Mouse (Mus musculus) lung, postnatal 14 days (tissue): ENCODE results near the gene Olfr628.
"Not testable (repeated sequence)": the region's sequence is repeated elsewhere in the genome, so short reads cannot be mapped to it uniquely, and the experiment has no call there.

Source experiments
- DNase-seq: peaks from one replicate; pipeline ENCODE4 v3.0.0; 2021

Olfr628 gene

GRCm38 (mm10) chr7:103730074-103730473, at the start of gene Olfr628:
Olfr628 (plus strand) TSS chr7:103730374.
- DNase-seq, result no peak

DNA sequence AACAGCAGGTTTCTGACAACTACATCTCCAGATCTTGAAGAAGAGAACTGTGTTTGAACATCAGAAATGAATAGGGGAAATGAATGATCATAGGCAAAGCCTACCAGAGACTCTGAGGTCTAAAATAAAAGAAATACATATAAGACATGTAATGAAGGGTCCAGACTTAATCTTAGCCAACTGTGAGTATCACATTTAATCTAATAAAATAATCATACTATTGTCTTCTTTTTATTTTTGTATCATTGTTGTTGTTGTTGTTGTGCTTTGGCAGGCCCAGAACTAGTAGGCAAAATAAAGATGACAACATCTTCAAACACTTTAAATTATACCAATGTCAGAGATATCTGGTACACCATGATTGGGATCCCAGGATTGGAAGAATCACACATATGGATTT, 47.8 kb upstream of the Olfr628 start, which contains the start of gene Olfr625-ps1:
Gene Olfr625-ps1 (plus strand): TSS at position 301 of the 400 bp plus-strand sequence.
- no peak for DNase-seq

DNA sequence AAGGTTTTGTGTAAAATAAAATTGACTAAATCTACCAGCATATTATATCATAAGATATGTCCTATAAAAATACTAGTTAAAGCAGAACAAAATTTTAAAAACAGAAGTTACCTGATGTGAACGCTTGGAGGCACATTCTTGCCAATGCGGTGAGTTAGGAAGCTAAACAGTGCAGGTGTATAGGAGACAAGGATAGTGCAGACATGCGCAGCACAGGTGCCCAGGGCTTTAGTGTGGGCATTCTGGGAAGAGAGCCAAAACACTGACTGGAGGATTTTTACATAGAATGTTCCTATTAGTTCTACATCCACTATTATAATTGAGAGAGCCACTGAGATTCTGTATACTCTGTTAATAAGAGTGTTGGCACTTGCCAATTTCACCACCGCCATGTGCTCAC, 30.7 kb upstream of the Olfr628 start:
- DNase-seq, result no peak

DNA sequence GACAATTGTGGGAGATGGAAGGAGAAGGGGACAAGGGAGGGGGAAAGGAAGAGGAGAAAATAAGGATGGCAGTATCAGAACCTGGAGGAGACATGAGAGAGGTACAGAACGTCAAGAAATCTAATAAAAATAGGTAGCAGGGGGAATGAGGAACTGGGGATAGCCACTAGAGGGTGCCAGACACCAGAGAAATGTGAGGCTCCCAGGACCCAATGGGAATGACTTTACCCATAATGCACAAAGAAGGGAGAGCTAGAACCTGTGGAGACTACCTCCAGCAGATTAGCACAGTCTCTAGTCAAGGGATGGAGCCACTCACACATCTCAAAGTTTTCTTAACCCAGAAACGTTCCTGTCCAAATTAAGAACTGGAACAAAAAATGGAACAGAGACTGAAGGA, 18.1 kb upstream of the Olfr628 start:
- DNase-seq, result no peak

DNA sequence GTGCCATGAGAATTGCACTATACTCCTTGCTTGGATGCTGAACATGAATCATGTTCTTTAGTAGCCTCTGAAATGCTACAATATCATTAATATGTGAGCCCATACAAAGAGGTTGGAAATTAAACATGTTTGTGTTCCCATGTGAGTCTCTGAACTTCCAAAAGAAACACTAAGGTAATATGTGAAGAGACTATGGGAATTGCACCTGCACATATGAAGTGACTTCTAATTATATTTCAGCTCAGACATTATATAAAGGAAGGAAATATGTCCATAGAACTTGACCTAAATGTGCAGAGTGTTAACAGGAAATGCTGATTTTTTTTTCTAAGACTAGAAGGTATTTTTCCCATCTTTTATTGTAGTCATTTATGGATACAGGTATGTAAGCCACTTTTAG, 15.8 kb upstream of the Olfr628 start, which contains the start of gene Olfr243:
Gene Olfr243 (plus strand): TSS at position 301 of the 400 bp plus-strand sequence.
- DNase-seq, result no peak

DNA sequence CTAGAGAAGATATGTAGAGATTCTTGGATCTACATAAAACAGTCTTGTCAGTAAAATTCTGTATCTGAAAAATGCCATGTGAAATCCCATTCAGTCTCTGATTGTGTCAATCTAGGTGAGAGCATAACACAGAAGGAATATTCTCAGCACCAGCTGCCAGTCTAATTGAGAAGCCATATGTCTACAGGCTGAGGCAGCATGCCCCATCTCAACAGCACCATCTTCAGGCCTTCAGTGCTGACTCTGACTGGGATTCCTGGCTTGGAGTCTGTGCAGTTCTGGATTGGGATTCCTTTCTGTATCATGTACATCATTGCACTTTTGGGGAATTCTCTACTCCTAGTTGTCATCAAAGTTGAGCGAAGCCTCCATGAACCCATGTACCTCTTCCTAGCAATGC, 13.8 kb upstream of the Olfr628 start:
- DNase-seq, result not testable (repeated sequence)

- DNase-seq, result no peak
Measured at GRCm38 (mm10) chr7:103744843-103745242, 14.7 kb downstream of the Olfr628 start, which contains the start of gene Olfr629. Olfr629 (minus strand) TSS chr7:103744943.

GRCm38 (mm10) chr7:103757233-103757632, 27.1 kb downstream of the Olfr628 start, which contains the start of gene Olfr630:
Olfr630 (minus strand) TSS chr7:103757333.
- no peak for DNase-seq

DNA sequence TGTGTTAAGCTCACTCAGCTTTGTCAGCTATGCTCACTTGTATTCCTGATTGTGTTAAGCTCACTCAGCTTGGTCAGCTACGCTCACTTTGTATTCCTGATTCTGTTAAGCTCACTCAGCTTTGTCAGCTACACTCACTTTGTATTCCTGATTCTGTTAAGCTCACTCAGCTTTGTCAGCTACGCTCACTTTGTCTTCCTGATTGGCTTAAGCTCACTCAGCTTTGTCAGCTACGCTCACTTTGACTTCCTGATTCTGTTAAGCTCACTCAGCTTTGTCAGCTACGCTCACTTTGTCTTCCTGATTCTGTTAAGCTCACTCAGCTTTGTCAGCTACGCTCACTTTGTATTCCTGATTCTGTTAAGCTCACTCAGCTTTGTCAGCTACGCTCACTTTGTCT, 32.0 kb downstream of the Olfr628 start:
- not testable (repeated sequence) for DNase-seq

- not testable (repeated sequence) for DNase-seq
Measured at GRCm38 (mm10) chr7:103767687-103768086, 37.5 kb downstream of the Olfr628 start.

- no peak for DNase-seq
Measured at GRCm38 (mm10) chr7:103771494-103771893, 41.3 kb downstream of the Olfr628 start, which contains the start of gene Olfr69. Olfr69 (minus strand) TSS chr7:103771594.

DNA sequence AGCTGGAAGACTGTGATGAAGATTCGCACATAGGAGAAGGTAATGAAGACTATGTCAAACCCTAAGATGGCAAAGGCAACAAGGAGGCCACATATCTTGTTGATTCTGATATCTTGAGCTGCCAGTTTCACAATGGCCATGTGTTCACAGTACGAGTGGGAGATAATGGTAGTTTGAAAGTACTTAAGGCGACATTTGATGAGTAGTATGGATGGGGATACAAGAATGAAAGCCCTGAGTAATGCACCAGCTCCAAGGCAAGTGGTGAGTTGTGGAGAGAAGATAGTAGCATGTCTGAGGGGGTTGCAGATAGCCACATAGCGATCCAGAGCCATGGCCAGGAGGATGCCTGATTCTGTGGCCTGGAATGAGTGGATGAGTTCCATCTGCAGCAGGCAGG, 47.5 kb downstream of the Olfr628 start:
- not testable (repeated sequence) for DNase-seq

- no peak for DNase-seq
Measured at GRCm38 (mm10) chr7:103779598-103779997, 49.4 kb downstream of the Olfr628 start, which contains the start of gene Olfr68. Olfr68 (minus strand) TSS chr7:103779698.
